Mouse (Mus musculus): Measurements from ENCODE around the gene Ube2q1.
"Not testable (repeated sequence)": the region's sequence is repeated elsewhere in the genome, so short reads cannot be mapped to it uniquely, and the experiment has no call there.

Gene Ube2q1

DNA sequence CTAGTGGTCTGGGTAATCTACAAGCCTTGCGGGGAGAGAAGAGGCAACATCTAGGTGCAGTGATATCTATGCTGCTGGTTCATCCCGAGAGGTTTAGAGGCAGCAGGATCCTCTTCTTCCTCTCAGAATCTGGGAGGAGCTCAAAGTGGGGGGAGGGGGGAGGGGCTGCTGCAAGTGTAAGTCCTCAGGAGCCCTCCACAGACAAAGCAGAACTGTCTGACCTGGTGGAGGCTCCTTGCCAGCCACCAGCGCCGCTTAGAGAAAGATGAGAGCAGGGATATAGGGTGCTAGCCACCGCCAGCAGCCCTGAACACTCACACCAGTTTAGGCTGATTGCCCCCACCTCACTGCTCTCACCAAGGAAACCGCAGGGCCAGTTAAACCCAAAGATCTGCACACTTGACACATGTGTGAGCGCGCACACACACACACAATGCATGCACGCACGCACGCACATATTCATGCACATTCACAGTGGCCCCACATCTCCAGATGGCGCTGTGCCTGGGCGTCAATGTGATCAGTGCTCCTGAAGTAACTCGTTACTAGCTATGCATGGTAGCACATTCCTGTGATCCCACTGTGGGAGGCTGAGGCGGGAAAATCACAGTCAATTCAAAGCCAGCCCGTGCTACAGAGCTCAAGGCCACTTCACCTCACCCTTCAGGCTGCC, 15.4 kb downstream of the Ube2q1 start:
- no peak for DNase-seq

DNA sequence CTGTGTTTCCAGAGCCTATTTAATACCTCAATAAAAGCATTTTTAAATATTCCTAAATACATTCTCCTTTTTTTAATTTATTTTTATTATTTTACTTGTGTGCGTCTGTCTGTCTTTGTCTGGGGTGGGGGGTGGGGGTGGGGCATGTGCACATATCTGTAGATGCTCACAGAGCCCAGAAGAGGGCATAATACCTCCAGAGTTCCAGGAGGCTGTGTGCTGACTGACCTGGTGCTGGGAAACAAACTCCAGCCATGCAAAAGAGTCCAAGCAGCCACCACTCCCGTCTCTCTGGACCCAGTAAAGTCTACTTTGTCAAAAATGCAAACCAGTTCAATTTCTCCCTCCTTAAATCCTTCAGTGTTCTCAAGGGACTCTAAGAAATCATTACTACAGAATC, 21.2 kb downstream of the Ube2q1 start:
- no peak for DNase-seq

DNA sequence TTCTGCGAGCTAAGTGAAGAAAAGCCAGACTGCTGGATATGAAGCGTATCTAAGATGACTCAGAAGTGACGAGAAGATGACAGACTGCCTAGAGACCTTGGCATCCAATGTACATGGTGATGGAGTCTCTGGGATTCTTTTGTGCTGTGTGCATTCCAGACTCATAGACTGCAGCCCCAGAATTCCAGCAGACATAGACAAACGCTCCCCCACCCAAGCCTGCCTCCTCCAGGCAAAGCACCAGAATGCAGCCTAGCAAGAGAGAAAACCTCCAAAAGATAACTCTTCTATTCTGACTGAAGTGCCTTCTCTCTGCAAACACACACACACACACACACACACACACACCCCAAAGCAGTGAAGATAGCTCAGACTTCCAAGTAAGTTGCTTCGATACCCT, 22.3 kb downstream of the Ube2q1 start:
- no peak for DNase-seq

DNA sequence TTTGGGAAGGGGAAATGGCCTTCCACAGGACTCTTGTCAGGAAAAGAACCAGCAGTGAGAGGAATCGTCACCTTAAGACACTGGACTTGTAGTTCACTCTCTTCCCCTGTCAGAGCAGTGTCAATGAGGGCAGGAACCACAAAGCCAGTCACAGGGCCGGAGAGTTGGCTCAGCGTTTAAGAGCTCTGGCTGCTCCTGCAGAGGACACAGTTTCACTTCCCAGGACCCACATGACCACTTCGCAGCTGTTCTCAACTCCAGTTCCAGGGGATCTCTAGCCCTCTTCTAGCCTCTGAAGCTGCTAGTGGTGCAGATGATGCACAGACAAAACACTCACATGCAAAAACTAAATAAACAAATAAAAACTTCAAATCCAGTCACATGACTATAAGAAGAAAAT, 22.9 kb downstream of the Ube2q1 start:
- DNase-seq = peak; percentile 43

DNA sequence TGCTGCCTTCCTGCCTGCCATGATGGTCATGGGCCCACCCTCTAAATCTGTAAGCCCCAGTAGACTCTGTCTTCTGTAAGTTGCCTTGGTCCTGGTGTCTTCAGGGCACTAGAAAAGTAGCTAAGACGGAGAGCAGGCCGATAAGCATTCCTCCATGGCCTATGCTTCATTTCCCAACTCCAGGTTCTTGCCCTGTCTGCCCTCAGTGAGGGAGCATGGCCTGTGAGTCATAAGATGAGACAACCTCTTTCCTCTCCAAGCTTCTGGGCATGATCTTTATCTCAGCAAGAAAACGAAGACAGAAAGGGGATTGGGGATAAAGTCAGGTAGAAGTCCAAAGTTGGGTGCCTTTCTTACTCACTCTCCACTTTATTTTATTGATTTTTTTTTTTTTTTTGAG, 25.1 kb downstream of the Ube2q1 start:
- DNase-seq = no peak

DNA sequence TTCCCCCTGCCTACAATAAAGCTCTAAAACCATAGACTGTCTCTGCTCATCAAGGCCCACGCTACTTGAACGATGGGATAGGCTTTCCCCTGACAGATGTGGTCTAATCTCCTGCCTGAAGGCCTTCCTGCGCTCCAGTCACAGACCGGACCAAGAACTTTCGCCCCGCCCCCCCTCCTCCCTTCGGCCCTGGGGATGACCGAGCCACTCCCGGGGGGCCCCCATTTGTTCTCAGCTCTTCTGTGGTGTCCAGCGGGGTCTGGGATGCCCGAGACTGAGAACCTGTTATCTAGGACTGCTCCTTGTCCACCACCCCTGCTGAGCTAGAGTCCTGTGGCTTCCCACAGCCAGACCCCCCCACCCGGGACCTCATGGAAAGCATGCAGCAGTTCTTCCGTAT, 26.1 kb downstream of the Ube2q1 start:
- no peak for DNase-seq

DNA sequence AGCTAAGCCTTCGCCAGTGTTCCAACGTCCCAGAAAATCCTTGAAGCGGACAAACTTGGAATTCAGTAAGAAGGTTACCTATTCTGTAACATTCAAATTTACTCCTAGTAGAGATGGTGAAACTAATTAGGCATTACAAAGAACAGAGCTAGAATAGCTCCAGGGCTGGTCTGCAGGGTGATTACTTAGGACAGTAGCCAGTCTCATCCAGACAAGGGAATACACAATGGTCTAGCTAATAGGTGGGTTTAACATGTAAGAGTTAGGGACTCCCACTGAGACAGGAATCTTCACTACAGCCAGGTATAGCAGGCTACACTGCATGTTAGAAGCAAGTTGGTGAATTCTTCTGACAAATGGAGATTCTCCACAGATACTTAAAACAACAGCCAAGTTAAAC, 26.7 kb downstream of the Ube2q1 start:
- DNase-seq = not testable (repeated sequence)

DNA sequence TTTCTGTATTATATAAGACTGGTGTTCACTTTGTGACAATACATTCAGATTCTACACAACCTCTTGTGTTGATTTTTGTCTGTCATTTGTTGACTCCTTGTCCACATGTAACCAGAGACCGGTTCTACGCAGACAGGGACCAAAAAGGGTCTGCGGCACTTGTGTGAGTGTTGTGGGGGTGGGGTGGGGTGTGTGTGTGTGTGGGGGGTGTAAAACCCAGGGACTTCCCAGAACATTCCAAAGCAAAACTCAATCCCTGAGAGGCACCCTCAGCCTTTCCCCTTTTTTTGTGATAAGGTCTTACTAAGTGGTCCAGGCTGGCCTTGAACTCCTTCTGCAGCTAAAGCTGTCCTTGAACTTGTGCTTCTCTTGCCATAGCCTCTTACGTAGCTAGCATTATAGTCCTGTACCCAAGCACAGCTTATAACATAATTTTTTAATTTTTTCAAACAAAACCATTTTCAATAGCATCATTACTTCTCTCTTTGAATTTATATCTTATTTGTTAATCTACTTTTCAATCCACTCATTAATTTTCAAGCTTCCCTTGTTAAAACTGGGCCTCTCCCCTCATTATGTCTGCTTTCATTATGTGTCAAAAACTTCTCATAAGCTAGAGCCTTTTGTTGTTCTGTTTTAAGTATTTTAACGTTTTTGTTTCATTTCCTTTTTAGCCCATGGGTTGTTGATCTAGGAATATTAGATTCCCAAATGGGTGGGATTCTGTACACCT, 27.5 kb downstream of the Ube2q1 start:
- DNase-seq = no peak

DNA sequence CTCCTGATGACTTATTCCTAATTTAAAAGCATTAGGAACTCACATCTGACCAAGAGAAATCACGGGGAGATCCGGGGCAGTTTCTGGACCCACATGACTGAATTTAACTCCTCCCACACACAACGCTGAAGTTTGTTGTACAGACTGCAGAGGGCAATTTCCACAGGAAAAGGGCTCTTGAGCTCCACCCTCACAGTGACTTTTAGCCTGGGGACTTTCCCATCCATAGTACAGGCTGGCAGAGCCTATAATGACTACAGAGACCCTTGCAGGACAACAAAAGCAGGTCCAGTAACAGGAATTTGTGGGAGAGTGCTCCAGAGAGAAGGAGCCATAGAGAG, 28.1 kb downstream of the Ube2q1 start:
- peak; percentile 39 for DNase-seq

DNA sequence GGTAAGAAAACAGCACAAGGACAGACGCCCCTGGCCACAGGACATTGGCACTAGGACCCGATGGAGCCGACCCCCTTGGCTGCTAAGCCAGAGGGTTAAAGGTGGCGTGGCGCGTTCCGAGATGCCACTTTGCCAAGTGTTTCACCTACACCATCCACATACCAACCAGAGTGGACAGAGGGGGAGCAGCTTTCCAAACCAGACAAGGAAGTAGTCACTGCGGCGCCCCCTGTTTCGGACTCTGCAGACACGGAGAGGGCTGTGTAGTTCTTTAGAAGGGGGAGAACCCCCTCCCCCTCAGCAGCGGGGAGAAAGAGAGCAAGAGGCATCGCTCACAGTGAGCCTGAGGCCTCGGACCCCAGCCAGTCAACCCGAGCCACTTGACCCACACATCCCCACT, 29.5 kb downstream of the Ube2q1 start:
- no peak for DNase-seq

DNA sequence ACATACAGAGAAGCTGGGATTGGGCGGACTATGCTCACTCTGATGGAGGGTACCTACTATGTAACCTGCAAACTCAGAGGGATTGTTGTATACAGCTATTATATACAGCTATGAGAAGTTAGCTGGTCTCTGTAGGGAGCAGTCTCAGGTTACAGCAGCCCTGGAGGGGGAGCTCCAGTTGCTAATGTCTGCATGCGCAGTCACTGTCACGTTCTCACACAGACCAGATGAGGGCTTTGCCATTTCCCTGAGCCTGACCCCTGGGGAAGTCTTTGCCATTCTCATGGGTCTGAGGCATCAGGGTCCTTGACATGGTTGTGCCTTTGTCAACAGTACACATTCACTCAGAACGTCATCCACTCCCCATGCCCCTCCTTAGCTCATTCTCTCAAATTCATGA, 31.8 kb downstream of the Ube2q1 start:
- no peak for DNase-seq

DNA sequence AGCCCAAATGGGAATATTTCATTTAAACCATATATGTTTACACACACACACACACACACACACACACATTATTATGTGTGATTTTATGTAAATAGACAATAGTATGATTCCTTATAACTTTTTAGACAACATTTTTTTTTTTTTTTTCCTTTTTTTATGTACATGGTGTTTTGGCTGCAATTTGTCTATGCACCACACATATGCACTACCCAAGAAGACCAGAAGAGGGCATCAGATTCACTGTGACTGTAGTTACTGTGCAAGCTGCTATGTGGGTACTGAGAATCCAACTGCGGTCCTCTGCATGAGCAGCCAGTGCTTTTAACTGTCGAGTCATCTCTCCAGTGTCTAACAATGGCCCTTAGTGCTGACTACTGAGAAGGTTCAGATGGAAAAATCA, 33.3 kb downstream of the Ube2q1 start:
- no peak for DNase-seq

DNA sequence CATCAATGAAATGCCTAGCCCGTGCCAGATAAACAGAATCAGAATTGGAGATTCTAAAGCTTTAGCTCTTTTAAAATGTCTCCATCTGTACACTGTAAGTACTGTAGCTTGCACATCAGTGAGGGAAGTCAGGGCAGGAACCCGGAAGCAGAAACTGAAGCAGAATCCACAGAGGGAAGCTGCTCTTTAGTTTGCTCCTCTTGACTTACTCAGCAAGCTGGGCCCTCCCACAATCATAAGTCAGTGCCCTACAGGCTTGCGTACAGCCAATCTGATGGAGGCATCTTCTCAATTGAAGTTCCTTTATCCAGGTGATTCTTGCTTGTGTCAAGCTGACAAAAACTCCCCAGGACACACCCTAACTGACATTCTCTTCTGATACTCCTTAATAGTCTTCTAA, 33.8 kb downstream of the Ube2q1 start:
- no peak for DNase-seq

DNA sequence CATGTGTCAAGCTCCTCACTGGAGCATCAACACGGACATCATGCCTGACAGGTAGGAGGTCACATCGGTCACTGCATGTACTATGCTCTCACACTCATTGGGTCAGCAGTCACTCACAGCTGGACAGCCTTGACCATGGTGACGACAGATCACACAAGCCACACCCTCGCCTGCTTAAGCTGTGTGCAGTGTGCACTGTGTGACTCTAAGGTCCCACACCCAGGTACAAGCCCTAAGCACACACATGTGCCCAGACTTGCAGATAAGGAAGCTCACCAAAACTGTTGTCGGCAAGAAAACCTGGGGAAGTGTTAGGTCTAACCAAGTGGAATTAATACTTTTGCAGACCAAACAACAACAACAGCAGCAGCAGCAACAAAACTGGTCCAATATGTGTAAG, 34.5 kb downstream of the Ube2q1 start:
- no peak for DNase-seq

DNA sequence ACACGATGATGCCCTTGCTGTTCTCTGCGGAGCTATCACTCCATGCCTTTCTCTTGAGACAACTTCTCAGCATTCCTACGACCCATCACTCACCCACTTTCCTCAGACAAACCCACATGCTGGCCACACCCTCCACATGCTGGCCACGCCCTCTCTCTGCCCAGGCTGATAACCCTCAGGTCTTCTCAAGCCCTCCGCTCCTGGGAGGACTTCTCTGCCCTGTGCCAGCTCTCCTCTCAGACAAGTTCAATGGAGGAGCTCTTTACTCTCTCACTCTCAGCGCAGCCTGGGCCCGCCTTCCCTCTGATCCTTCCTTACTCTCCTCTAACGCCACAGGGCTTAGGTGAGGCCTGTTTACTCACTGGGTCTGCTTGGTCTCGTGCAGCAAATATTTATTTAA, 35.2 kb downstream of the Ube2q1 start:
- DNase-seq = no peak

DNA sequence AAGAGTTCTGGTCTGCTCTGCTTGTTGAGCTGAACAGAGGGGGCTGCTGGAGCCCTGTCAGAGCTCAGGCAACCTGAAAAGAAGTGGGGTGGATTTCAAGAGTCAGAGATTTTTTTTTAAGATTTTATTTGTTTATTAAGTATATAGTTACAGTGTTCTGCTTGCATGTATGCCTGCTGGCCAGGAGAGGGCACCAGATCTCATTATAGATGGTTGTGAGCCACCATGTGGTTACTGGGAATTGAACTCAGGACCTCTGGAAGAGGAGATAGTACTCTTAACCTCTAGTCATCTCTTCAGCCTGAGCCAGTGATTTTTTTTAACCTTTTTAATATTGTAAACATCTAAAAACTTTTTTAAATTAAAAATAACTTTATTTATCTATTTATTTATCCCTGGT, 37.4 kb downstream of the Ube2q1 start:
- no peak for DNase-seq

DNA sequence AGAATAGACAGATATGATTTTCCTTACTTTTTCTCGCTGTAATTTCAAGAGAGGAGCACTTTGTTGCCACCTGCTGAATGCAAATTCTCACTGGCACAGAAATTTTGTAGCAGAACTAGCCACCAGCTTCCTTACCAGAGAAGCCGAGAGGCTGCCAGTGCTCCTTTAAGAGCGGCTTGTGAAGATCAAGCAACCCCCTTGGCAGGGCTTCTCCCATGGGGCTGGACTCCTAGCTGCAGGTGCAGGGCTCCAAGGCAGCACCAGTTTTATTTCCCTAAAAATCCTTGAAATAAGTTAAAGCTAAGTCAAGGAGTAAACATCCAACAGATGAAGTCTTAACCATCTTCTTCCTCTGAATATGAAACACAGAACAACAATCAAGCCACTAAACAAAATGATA, 38.8 kb downstream of the Ube2q1 start:
- no peak for DNase-seq

DNA sequence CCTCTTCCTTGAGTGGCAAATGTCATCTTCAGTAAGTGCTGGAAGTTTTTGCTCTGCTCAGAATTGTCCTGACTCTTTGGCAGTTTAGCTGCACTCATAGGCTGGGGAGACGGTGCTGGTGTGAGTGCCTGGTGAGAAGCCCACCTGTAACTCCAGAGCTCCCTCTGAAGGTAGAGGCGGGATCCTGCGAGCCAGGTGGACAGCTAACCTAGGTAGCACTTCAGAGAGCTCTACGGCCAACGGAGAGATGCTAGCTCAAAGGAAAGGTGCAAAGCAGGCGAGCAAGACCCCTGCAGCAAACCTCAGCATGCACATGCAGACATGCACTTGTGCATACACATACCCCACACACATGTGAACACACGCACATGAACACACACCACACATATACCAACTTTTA, 40.6 kb downstream of the Ube2q1 start:
- DNase-seq = no peak

DNA sequence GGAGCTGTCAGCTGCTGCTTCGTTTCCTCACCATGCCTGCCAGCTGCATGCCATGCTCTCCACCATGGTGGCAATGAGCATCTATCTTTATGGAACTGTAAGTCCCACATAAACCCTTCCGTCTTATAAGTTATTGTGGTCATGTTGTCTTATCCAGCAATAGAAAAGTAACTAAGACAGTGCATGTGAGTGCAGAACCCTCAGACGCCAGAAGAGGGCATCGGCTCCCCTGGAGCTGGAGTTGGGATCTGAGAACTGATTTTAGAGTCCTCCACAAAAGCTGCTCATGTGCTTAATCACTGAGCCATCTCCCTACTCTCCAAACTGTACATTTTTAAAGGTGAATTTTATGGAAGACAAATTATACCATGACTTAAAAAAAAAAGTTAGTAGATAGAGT, 43.6 kb downstream of the Ube2q1 start:
- peak; percentile 73 for DNase-seq

DNA sequence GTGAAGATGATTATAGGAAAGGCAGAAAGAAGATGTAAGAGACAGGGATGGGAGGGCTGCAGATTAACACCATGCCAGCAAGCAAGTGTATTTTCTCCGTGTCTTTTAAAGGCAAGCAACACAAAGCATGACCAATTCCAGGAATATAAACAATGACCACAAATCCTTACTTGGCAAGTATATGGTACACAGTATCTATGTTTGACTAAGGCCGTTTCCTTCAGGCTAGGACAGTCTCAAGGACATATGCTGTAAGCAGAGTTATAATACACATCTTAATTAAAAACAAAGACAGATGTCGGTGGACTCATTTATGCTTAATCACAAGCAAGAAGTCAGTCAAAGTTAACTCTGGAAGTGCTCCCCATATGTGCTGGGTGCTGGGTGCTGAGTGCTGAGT, 45.2 kb downstream of the Ube2q1 start:
- DNase-seq = no peak

DNA sequence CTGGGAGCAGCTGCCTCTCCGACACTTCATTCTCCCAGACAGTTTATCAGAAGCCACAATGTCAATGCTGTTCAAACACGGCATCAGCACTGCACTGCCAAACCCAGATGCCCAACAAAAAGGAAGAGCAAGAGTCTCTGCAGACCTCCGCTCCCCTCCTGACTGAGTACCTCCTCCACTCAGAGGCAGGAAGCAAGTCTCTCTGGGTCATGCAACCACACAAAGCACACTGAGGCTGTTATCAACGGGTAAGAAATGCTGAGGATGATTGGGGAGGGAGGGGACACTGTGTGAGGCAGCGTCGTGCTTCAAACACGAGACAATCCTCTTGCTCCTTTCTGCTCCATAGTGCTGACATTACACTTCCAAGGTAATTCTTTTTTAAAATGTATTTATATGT, 46.5 kb downstream of the Ube2q1 start:
- DNase-seq = no peak

DNA sequence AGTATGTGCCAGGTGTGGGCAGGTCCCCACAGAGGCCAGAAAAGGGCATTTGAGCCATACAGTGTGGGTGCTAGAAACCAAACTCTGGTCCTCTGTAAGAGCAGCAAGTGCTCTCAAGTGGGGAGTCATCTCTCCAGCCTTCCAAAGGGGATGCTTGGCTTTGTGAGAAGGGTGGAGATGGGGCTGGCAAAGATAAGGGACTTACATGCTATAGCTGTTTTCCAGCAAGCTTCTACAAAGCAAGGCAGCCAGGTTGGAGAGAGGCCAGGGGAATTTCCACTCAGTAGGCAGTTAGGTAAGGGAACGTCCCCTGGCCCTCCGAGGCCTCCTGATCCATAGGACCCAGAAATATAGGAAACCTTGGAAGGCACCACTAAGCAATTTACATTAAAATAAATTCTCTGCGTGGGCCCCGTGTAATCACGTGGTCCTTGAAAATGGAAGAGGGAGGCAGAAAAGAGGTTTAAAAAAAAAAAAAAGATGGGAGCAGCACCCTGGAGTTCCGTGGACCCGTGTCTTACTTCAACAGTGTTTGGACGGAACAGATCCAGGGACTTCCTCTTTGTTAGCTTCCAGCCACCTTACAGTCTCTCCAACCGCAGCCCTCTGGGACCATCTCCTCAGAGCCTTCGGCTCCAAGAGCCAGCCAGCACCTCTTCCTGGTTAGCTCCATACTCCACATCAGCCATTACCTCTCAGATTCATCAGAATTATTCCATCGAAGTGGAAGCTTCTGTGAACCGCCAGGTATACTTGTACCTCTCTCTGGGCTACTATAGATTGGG, 47.1 kb downstream of the Ube2q1 start:
- no peak for DNase-seq

DNA sequence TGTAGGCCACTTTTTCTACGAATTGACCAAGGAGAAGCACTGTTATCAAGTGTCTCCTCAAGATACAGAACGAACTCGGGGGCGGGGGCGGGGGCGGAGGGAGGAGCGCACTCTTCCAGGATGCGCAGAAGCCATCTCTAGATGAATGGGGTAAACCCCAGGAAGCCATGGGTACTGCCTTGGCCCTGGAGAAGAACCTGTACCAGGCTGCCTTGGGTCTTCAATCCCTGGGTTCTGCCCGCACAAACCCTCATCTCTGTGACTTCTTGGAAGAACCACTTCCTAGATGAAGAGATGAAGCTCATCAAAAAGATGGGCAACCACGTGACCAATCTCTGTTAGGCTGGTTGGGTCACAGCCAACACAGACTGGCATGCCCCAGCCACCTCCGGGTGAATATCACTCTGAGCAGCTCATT, 47.7 kb downstream of the Ube2q1 start:
- no peak for DNase-seq
